Mouse (Mus musculus): ENCODE data around the gene Mum1l1. TPM values are rescaled to one million over a fixed set of nuclear protein-coding genes. Genes with fewer than 3 reads are reported as not detected.
A peak's percentile ranks its signal among the peaks of the same experiment; 100 is the strongest.
"Not testable (repeated sequence)": the region's sequence is repeated elsewhere in the genome, so short reads cannot be mapped to it uniquely, and the experiment has no call there.

The Mum1l1 gene
- 11.2 and 13.0 TPM in 2 replicates for polyA plus RNA-seq (2016; fragmentation: Nextera tagmentation; extraction: Ambion mirVana)

- peak within 1 kb of the TSS; percentile 61 for H3K4me2 ChIP-seq (replicated peaks)
- WGBS, result 16% methylated on average over 31 of the region's 31 CpGs
- H3K4me1 ChIP-seq, result no peaks in the 10 kb centered on the region
- H3K27me3 ChIP-seq (replicated peaks), result no peaks in the 10 kb centered on the region; the same call in 1 of the 2 replicates
- H3K9me3 ChIP-seq, result no peaks in the 10 kb centered on the region
- no peaks in the 10 kb centered on the region for H3K36me3 ChIP-seq
- no peak within 1 kb of the TSS for H3K9ac ChIP-seq
- peak within 1 kb of the TSS; percentile 37 for H3K4me3 ChIP-seq
- H3K27ac ChIP-seq, result no peak within 1 kb of the TSS
- peak; percentile 95 for ATAC-seq (ENCODE audit: low FRiP score, low read depth)
Measured at GRCm38 (mm10) chrX:139209829-139210225, at the start of gene Mum1l1. Gene Mum1l1 (plus strand): TSS chrX:139210042.

- Histone ChIP-seq H3K36me3 (no peaks in the 10 kb centered on the region), H3K9me3 (no peaks in the 10 kb centered on the region), H3K27ac (no peak within 1 kb of the TSS), H3K9ac (no peak within 1 kb of the TSS), H3K27me3 (replicated peaks) (no peaks in the 10 kb centered on the region), H3K4me1 (no peaks in the 10 kb centered on the region), H3K4me3 (no peak within 1 kb of the TSS), H3K4me2 (replicated peaks) (no peak within 1 kb of the TSS)
- 86% methylated on average over 8 of the region's 8 CpGs for WGBS
- no peak for ATAC-seq (ENCODE audit: low FRiP score, low read depth)
Measured at GRCm38 (mm10) chrX:139178928-139179327, 30.9 kb upstream of the Mum1l1 start, which contains the start of gene 4933428M09Rik. Gene 4933428M09Rik (plus strand): TSS chrX:139179228.

GRCm38 (mm10) chrX:139191506-139191905 lies 18.3 kb upstream of the Mum1l1 start:
- not testable (repeated sequence) for H3K27ac ChIP-seq; H3K4me2 ChIP-seq (replicated peaks); H3K9ac ChIP-seq; H3K9me3 ChIP-seq; ATAC-seq (ENCODE audit: low FRiP score, low read depth); H3K4me3 ChIP-seq; H3K36me3 ChIP-seq; H3K27me3 ChIP-seq (replicated peaks); H3K4me1 ChIP-seq
- WGBS, result 90% methylated on average over 3 of the region's 3 CpGs

GRCm38 (mm10) chrX:139194572-139195279 lies 15.1 kb upstream of the Mum1l1 start:
- WGBS, result 44% methylated on average over 1 of the region's 1 CpGs
- Histone ChIP-seq H3K27ac (no peak overlapping the region), H3K27me3 (replicated peaks) (no peaks in the 10 kb centered on the region), H3K9me3 (no peaks in the 10 kb centered on the region), H3K4me3 (no peak overlapping the region), H3K36me3 (no peaks in the 10 kb centered on the region), H3K4me1 (no peaks in the 10 kb centered on the region), H3K4me2 (replicated peaks) (no peak overlapping the region), H3K9ac (no peak overlapping the region)
- no peak for ATAC-seq (ENCODE audit: low FRiP score, low read depth)

GRCm38 (mm10) chrX:139209191-139209828 lies 532 bp upstream of the Mum1l1 start:
- not testable (repeated sequence) for H3K9ac ChIP-seq; H3K9me3 ChIP-seq; H3K27me3 ChIP-seq (replicated peaks); H3K36me3 ChIP-seq; H3K4me1 ChIP-seq; H3K4me3 ChIP-seq; H3K27ac ChIP-seq
- 0 out of 2 replicates have a peak, but pooled peaks have one; percentile 53 for ATAC-seq (ENCODE audit: low FRiP score, low read depth)
- 84% methylated on average over 4 of the region's 4 CpGs for WGBS
- peak overlapping the region; percentile 61 for H3K4me2 ChIP-seq (replicated peaks)

- H3K9ac ChIP-seq, result no peak overlapping the region
- H3K9me3 ChIP-seq, result no peaks in the 10 kb centered on the region
- WGBS, result 64% methylated on average over 4 of the region's 4 CpGs
- no peak for ATAC-seq (ENCODE audit: low FRiP score, low read depth)
- no peak overlapping the region for H3K27ac ChIP-seq
- H3K4me1 ChIP-seq, result no peaks in the 10 kb centered on the region
- no peaks in the 10 kb centered on the region for H3K36me3 ChIP-seq
- H3K27me3 ChIP-seq (replicated peaks), result no peaks in the 10 kb centered on the region; the same call in 1 of the 2 replicates
- no peak overlapping the region for H3K4me2 ChIP-seq (replicated peaks)
- H3K4me3 ChIP-seq, result no peak overlapping the region
Measured at GRCm38 (mm10) chrX:139214765-139215164, 4.9 kb downstream of the Mum1l1 start.

- Histone ChIP-seq H3K4me2 (replicated peaks) (peak overlapping the region; percentile 50; the same call in 1 of the 2 replicates), H3K36me3 (no peaks in the 10 kb centered on the region), H3K9ac (no peak overlapping the region), H3K27ac (no peak overlapping the region), H3K27me3 (replicated peaks) (no peaks in the 10 kb centered on the region; the same call in 1 of the 2 replicates), H3K4me1 (no peaks in the 10 kb centered on the region), H3K9me3 (no peaks in the 10 kb centered on the region), H3K4me3 (no peak overlapping the region)
- WGBS, result 80% methylated on average over 5 of the region's 5 CpGs
- ATAC-seq (ENCODE audit: low FRiP score, low read depth), result peak; percentile 65; the same call in 1 of the 2 replicates
Measured at GRCm38 (mm10) chrX:139216409-139216808, 6.6 kb downstream of the Mum1l1 start.

GRCm38 (mm10) chrX:139216991-139217593 lies 7.2 kb downstream of the Mum1l1 start:
- no peaks in the 10 kb centered on the region for H3K4me1 ChIP-seq
- no peaks in the 10 kb centered on the region for H3K36me3 ChIP-seq
- no peaks in the 10 kb centered on the region; the same call in 1 of the 2 replicates for H3K27me3 ChIP-seq (replicated peaks)
- H3K9me3 ChIP-seq, result no peaks in the 10 kb centered on the region
- H3K4me3 ChIP-seq, result peak overlapping the region; percentile 33
- no peak overlapping the region for H3K9ac ChIP-seq
- WGBS, result 20% methylated on average over 22 of the region's 22 CpGs
- ATAC-seq (ENCODE audit: low FRiP score, low read depth), result peak; percentile 93
- no peak overlapping the region for H3K27ac ChIP-seq
- H3K4me2 ChIP-seq (replicated peaks), result peak overlapping the region; percentile 50

- no peak overlapping the region for H3K9ac ChIP-seq
Measured at GRCm38 (mm10) chrX:139217776-139218175, 7.9 kb downstream of the Mum1l1 start.

GRCm38 (mm10) chrX:139219017-139219416 lies 9.2 kb downstream of the Mum1l1 start:
- Histone ChIP-seq H3K27ac (no peak overlapping the region), H3K4me3 (no peak overlapping the region), H3K4me2 (replicated peaks) (no peak overlapping the region), H3K36me3 (no peaks in the 10 kb centered on the region), H3K27me3 (replicated peaks) (no peaks in the 10 kb centered on the region), H3K4me1 (no peaks in the 10 kb centered on the region), H3K9me3 (no peaks in the 10 kb centered on the region), H3K9ac (no peak overlapping the region)
- ATAC-seq (ENCODE audit: low FRiP score, low read depth), result no peak
- WGBS, result 36% methylated on average over 2 of the region's 2 CpGs

More at GRCm38 (mm10) chrX:139217776-139218175, 7.9 kb downstream of the Mum1l1 start:
- no peaks in the 10 kb centered on the region for H3K4me1 ChIP-seq
- H3K4me2 ChIP-seq (replicated peaks), result peak overlapping the region; percentile 50
- no peak overlapping the region for H3K27ac ChIP-seq
- no peak overlapping the region for H3K4me3 ChIP-seq
- H3K27me3 ChIP-seq (replicated peaks), result no peaks in the 10 kb centered on the region
- 66% methylated on average over 10 of the region's 10 CpGs for WGBS
- H3K9me3 ChIP-seq, result no peaks in the 10 kb centered on the region
- H3K36me3 ChIP-seq, result no peaks in the 10 kb centered on the region
- no peak for ATAC-seq (ENCODE audit: low FRiP score, low read depth)

GRCm38 (mm10) chrX:139220830-139221229 lies 11.0 kb downstream of the Mum1l1 start:
- no peak overlapping the region for H3K4me3 ChIP-seq
- H3K27ac ChIP-seq, result no peak overlapping the region
- H3K27me3 ChIP-seq (replicated peaks), result no peaks in the 10 kb centered on the region
- whole genome bisulfite sequencing, result 87% methylated on average over 4 of the region's 4 CpGs
- H3K9me3 ChIP-seq, result no peaks in the 10 kb centered on the region
- no peak for ATAC-seq (ENCODE audit: low FRiP score, low read depth)
- no peak overlapping the region for H3K9ac ChIP-seq
- H3K36me3 ChIP-seq, result no peaks in the 10 kb centered on the region
- no peaks in the 10 kb centered on the region for H3K4me1 ChIP-seq
- no peak overlapping the region for H3K4me2 ChIP-seq (replicated peaks)

GRCm38 (mm10) chrX:139221893-139222292 lies 12.1 kb downstream of the Mum1l1 start:
- ATAC-seq (ENCODE audit: low FRiP score, low read depth), result no peak
- H3K36me3 ChIP-seq, result no peaks in the 10 kb centered on the region
- WGBS, result 82% methylated on average over 3 of the region's 3 CpGs
- no peak overlapping the region for H3K9ac ChIP-seq
- H3K27ac ChIP-seq, result no peak overlapping the region
- H3K4me1 ChIP-seq, result no peaks in the 10 kb centered on the region
- H3K4me2 ChIP-seq (replicated peaks), result no peak overlapping the region
- no peaks in the 10 kb centered on the region for H3K27me3 ChIP-seq (replicated peaks)
- H3K9me3 ChIP-seq, result no peaks in the 10 kb centered on the region
- H3K4me3 ChIP-seq, result no peak overlapping the region
